Mouse (Mus musculus) ovary, postnatal 36 days (tissue): ENCODE measurements around the gene Gm28035.

Experiments used
- DNase-seq: peaks from one replicate; pipeline ENCODE4 v3.0.0; 2022; ENCODE audit warnings: low spot score, mixed read lengths

The Gm28035 gene

GRCm38 (mm10) chr2:30238906-30239465, 1.4 kb upstream of the Gm28035 start:
- no peak for DNase-seq

GRCm38 (mm10) chr2:30239777-30240176, 590 bp upstream of the Gm28035 start:
- no peak for DNase-seq

GRCm38 (mm10) chr2:30242509-30242908, 2.1 kb downstream of the Gm28035 start:
- DNase-seq: peak; percentile 37

- no peak for DNase-seq
These were observed 3.0 kb downstream of the Gm28035 start for GRCm38 (mm10) chr2:30243391-30243790.

DNA sequence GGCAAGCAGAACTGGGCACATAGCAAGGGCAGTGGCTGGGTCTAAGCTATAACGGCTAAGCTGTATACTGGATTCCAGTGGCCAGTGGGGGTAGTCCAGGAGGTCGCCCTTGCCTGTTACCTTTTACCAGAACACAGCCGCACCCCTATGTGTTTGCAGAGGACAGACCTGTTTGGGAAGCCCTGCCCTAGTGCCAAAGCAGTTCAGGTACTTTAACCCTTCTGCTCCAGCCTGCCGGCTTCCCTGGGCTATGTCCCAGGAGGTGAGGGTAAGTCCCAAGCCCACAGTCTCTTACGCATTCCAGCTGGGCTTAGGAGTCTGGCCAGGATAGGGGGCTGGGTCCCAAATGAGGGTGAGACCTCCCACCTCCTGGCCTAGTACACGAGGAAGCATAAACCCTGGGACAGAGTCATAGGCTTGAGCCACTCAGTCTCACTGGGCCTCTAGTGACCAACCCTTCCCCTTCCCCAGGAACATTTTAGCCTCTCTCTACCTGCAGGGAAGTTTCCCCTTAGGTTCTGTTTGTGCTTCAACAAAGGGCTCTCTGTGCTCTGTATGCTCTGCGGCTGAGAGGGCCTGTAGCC, 4.3 kb downstream of the Gm28035 start:
- DNase-seq: no peak

DNA sequence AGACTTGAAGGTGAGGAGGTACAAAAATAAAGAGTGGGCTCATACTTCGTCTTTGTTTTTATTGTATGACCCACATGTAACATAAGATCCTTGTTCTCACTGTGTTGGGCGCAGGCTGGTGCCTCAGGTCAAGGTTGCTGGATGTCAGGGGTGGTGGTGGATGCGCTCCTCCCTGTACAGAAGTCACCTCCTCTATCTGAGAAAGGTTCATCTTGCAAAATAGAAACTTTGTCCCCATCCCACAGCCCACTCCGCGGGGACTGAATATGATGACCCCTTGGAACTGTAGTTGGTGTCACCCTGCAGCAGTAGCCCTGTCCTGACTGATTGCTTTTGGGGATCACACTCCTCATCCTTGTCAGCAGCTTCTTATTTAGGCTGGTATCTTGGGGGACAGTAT, 6.7 kb downstream of the Gm28035 start:
- DNase-seq: no peak

GRCm38 (mm10) chr2:30247681-30248080, 7.3 kb downstream of the Gm28035 start:
- no peak for DNase-seq

- DNase-seq: no peak
These were observed 8.8 kb downstream of the Gm28035 start for GRCm38 (mm10) chr2:30249182-30249581.

DNA sequence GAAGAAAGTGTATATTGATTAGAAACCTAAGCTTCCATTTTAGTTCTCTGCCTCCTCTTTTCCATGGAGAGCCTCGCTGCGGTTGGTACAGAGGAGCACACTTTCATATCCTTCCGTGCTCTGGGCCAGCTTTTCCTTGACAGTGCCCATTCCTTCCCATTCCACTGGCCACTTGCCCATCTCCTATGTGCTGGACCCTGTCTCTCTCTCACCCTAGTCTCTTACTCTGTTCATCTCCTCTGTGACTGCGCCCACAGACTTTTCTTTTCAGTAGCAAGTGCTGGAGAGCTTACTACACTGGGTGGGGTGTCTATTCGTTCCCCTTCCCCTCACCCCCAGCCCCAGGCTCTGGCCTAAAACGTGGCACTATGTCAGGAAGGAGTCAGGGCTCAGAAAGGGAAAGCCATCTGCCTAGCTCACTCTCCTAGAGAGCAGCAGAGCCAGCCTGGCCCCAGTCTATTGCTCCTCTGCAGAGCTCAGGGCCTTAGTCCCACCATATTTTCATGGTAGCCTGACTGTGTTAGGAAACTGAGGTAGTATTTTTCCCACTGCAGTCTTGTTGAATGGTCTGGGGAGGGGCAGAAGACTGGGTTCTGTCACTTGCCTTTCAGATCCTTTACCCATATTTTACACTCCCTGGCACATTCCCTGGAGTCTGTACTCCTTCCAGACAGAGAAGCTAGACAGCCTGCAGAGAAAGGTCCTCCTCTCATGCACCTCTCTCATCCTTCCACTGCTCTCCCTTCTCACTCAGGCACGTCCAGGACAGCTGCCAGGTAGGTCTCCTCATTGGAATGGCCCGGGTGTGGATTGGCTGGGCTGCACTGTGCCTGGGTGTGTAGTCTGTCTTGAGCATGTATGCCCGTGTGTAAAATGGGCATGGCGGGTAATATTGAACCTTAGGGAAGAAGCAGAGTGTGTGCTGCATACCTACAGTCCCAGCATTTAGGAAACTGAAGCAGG, 10.1 kb downstream of the Gm28035 start:
- no peak for DNase-seq

- no peak for DNase-seq
These were observed 11.2 kb downstream of the Gm28035 start for GRCm38 (mm10) chr2:30251417-30252104.

- no peak for DNase-seq
These were observed 12.2 kb downstream of the Gm28035 start for GRCm38 (mm10) chr2:30252521-30252920.

GRCm38 (mm10) chr2:30253809-30254208, 13.4 kb downstream of the Gm28035 start:
- DNase-seq: no peak

DNA sequence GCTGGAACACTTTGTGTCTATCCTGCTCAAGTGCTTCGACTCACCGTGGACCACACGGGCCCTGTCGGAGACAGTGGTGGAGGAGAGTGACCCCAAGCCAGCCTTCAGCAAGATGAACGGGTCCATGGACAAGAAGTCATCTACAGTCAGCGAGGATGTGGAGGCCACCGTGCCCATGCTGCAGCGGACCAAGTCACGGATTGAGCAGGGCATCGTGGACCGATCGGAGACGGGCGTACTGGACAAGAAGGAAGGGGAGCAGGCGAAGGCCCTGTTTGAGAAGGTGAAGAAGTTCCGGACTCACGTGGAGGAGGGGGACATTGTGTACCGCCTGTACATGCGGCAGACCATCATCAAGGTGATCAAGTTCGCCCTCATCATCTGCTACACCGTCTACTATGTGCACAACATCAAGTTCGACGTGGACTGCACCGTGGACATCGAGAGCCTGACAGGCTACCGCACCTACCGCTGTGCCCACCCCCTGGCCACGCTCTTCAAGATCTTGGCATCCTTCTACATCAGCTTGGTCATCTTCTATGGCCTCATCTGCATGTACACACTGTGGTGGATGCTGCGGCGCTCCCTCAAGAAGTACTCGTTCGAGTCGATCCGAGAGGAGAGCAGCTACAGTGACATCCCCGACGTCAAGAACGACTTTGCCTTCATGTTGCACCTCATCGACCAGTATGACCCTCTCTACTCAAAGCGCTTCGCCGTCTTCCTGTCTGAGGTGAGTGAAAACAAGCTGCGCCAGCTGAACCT, 15.4 kb downstream of the Gm28035 start:
- no peak for DNase-seq

GRCm38 (mm10) chr2:30256616-30257350, 16.4 kb downstream of the Gm28035 start:
- DNase-seq: no peak

GRCm38 (mm10) chr2:30257699-30258460, 17.5 kb downstream of the Gm28035 start:
- no peak for DNase-seq

DNA sequence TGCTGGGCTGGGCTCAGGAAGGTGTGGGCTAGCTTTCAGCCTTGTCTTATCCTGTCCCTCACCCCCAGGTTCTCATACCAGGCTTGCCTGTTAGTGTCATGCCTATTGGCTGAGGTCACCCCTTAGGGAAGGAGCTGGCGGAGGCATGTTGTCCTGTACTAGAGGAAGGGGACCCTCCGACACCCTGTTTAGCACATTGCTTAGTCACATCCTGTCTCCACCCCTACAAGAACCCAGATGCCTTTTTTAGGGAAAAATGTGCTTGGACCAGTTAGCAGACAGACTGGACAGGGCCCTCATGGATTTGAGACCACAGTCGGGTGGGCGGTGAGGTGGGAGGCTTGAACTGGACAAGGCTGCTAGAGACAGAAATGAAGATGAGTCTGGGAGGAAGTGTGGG, 18.2 kb downstream of the Gm28035 start:
- no peak for DNase-seq

GRCm38 (mm10) chr2:30259131-30260064, 19.0 kb downstream of the Gm28035 start:
- no peak for DNase-seq

GRCm38 (mm10) chr2:30261064-30261736, 20.8 kb downstream of the Gm28035 start:
- no peak for DNase-seq
